10 mouse cellular contexts compared by ENCODE assay signal in genomic region chr7:18828592-18828991, GRCm38 (mm10). TPM values are rescaled to one million over a fixed set of nuclear protein-coding genes. Genes with fewer than 3 reads are reported as not detected.
DNase-seq lines count a peak whose midpoint lies in the region; ATAC-seq and TF ChIP-seq lines count a peak whose summit lies in the region.
"Had no signal": no experiment of that assay in that cellular context is flagged by ENCODE, and none has a peak within 500 bp of the region (broad histone marks: within the 10 kb centered on the region; RNA-seq: fewer than 3 reads in every experiment).

No protein-coding gene starts in this region.

- no peak overlapping the region for H3K4me2 ChIP-seq in kidney, postnatal 0 days (ENCODE audit: low read length)

- no peak for ATAC-seq in kidney, postnatal 0 days (replicated peaks; ENCODE audit: low FRiP score, low read depth)

- H3K9ac ChIP-seq in kidney, postnatal 0 days (ENCODE audit: low read depth, low read length), result no peak overlapping the region

- no peaks in the 10 kb centered on the region for H3K27me3 ChIP-seq in kidney, postnatal 0 days (ENCODE audit: insufficient read depth, low read length)

- H3K4me3 ChIP-seq in kidney, postnatal 0 days (replicated peaks; ENCODE audit: low read depth, low read length), result no peak overlapping the region

- H3K4me1 ChIP-seq in kidney, postnatal 0 days (replicated peaks; ENCODE audit: insufficient read depth, low read length), result no peaks in the 10 kb centered on the region

- WGBS in kidney, postnatal 0 days, result 72% methylated on average over 9 of the region's 9 CpGs

- no peaks in the 10 kb centered on the region for H3K9me3 ChIP-seq in kidney, postnatal 0 days (replicated peaks; ENCODE audit: low read length)

- DNase-seq in adrenal gland, postnatal 14 days, result peak; percentile 11
- no peak for DNase-seq in adrenal gland, adult 18-20 months (ENCODE audit: low spot score in 2 of 2)
- peak; percentile 57 for DNase-seq in kidney, postnatal 0 days (ENCODE audit: low spot score)
- no peak for DNase-seq in kidney, adult 11 months
- peak; percentile 56 for DNase-seq in 416B (ENCODE audit: low read depth)
- peak; percentile 64 for DNase-seq in embryo, embryonic 10.5 days (ENCODE audit: low spot score)
- DNase-seq in right cerebral cortex, adult 18-20 months, result no peak
- DNase-seq in layer of hippocampus, adult 11-12 months (ENCODE audit: low spot score), result no peak

- no peak overlapping the region for H3K27ac ChIP-seq in kidney, postnatal 0 days

- no peaks in the 10 kb centered on the region for H3K36me3 ChIP-seq in kidney, postnatal 0 days (ENCODE audit: insufficient read depth, low read length)

- peak; percentile 57 for TF ChIP-seq CTCF in kidney, postnatal 0 days (IDR thresholded peaks at IDR 0.05; ENCODE audit: low read depth)

RNA-seq across cellular contexts. Expression of gene Psg17, which starts 7.2 kb away (rescaled TPM):
- not detected in 2 replicates for total RNA-seq in adrenal gland, postnatal 14 days (2021)
- not detected for total RNA-seq in adrenal gland, adult 18-20 months (2021)
- 0.13 TPM in 1 of 2 replicates, not detected in the other for polyA plus RNA-seq in kidney, postnatal 0 days (2015; fragmentation: Nextera tagmentation; extraction: Ambion mirVana)

RNA-seq across cellular contexts. Expression of gene Mill2, which starts 11.2 kb away (rescaled TPM):
- 5.1 and 6.3 TPM in 2 replicates for total RNA-seq in adrenal gland, postnatal 14 days (2021)
- 1 to 10 TPM; 8.1 to 10.0 TPM for total RNA-seq in adrenal gland, adult 18-20 months (2021)
- 2.0 and 2.5 TPM in 2 replicates for polyA plus RNA-seq in kidney, postnatal 0 days (2015; fragmentation: Nextera tagmentation; extraction: Ambion mirVana)

RNA-seq across cellular contexts. Expression of gene Psg19, which starts 30.3 kb away (rescaled TPM):
- total RNA-seq in adrenal gland, postnatal 14 days (2021), result not detected in 2 replicates
- total RNA-seq in adrenal gland, adult 18-20 months (2021), result not detected
- not detected in 2 replicates for polyA plus RNA-seq in kidney, postnatal 0 days (2015; fragmentation: Nextera tagmentation; extraction: Ambion mirVana)
- polyA plus RNA-seq: large intestine, adult 2 months; lung, embryonic 16.5 days had no signal

RNA-seq across cellular contexts. Expression of gene Pglyrp1, which starts 42.5 kb away (rescaled TPM):
- 2.3 and 4.5 TPM in 2 replicates for total RNA-seq in adrenal gland, postnatal 14 days (2021)
- 1 to 10 TPM; 1.1 to 2.8 TPM for total RNA-seq in adrenal gland, adult 18-20 months (2021)
- polyA plus RNA-seq in kidney, postnatal 0 days (2015; fragmentation: Nextera tagmentation; extraction: Ambion mirVana), result 2.6 and 3.2 TPM in 2 replicates

Comparison
In these comparisons a context has a peak if more than half of its experiments do, and no peak if none do; other contexts are left out.
1. DNase-seq: peak in adrenal gland, postnatal 14 days (single experiment), kidney, postnatal 0 days (single experiment), 416B (single experiment) and embryo, embryonic 10.5 days (single experiment); none in adrenal gland, adult 18-20 months (0 of 2), kidney, adult 11 months (single experiment), right cerebral cortex, adult 18-20 months (single experiment) and layer of hippocampus, adult 11-12 months (single experiment).